Mouse (Mus musculus): Measurements from ENCODE around the gene Ccdc162.

Gene Ccdc162

GRCm38 (mm10) chr10:41543439-41543838, 173.0 kb downstream of the Ccdc162 start:
- no peak for DNase-seq (ENCODE audit: low read depth in 2 of 2, low spot score in 2 of 2)

GRCm38 (mm10) chr10:41542057-41542456, 174.4 kb downstream of the Ccdc162 start:
- DNase-seq (ENCODE audit: low read depth in 2 of 2, low spot score in 2 of 2): no peak

- DNase-seq (ENCODE audit: low read depth in 2 of 2, low spot score in 2 of 2): no peak
These were observed 177.4 kb downstream of the Ccdc162 start for GRCm38 (mm10) chr10:41538986-41539385.

- DNase-seq (ENCODE audit: low read depth in 2 of 2, low spot score in 2 of 2): no peak
These were observed 178.5 kb downstream of the Ccdc162 start for GRCm38 (mm10) chr10:41537983-41538330.

- DNase-seq (ENCODE audit: low read depth in 2 of 2, low spot score in 2 of 2): no peak
These were observed 179.0 kb downstream of the Ccdc162 start for GRCm38 (mm10) chr10:41537226-41537982.

GRCm38 (mm10) chr10:41536714-41537113, 179.7 kb downstream of the Ccdc162 start:
- DNase-seq (ENCODE audit: low read depth in 2 of 2, low spot score in 2 of 2): no peak

GRCm38 (mm10) chr10:41535991-41536390, 180.4 kb downstream of the Ccdc162 start:
- DNase-seq (ENCODE audit: low read depth in 2 of 2, low spot score in 2 of 2): no peak

GRCm38 (mm10) chr10:41529972-41530371, 186.5 kb downstream of the Ccdc162 start:
- DNase-seq (ENCODE audit: low read depth in 2 of 2, low spot score in 2 of 2): peak in 1 of 2 experiments; percentile 33

GRCm38 (mm10) chr10:41525696-41526095, 190.7 kb downstream of the Ccdc162 start:
- no peak for DNase-seq (ENCODE audit: low read depth in 2 of 2, low spot score in 2 of 2)

GRCm38 (mm10) chr10:41523386-41523785, 193.0 kb downstream of the Ccdc162 start:
- DNase-seq (ENCODE audit: low read depth in 2 of 2, low spot score in 2 of 2): no peak

- no peak for DNase-seq (ENCODE audit: low read depth in 2 of 2, low spot score in 2 of 2)
These were observed 196.1 kb downstream of the Ccdc162 start for GRCm38 (mm10) chr10:41520410-41520673.

GRCm38 (mm10) chr10:41519640-41520409, 196.6 kb downstream of the Ccdc162 start:
- peak; percentile 55 to 58 for DNase-seq (ENCODE audit: low read depth in 2 of 2, low spot score in 2 of 2)

GRCm38 (mm10) chr10:41518981-41519618, 197.3 kb downstream of the Ccdc162 start, which contains the start of gene Cd164:
Cd164 (plus strand) TSS chr10:41519414.
- DNase-seq (ENCODE audit: low read depth in 2 of 2, low spot score in 2 of 2): peak; percentile 88 to 90

- peak; percentile 75 to 79 for DNase-seq (ENCODE audit: low read depth in 2 of 2, low spot score in 2 of 2)
These were observed 197.9 kb downstream of the Ccdc162 start for GRCm38 (mm10) chr10:41518508-41518980.

GRCm38 (mm10) chr10:41514921-41515320, 201.5 kb downstream of the Ccdc162 start:
- no peak for DNase-seq (ENCODE audit: low read depth in 2 of 2, low spot score in 2 of 2)

- DNase-seq (ENCODE audit: low read depth in 2 of 2, low spot score in 2 of 2): no peak
These were observed 202.1 kb downstream of the Ccdc162 start for GRCm38 (mm10) chr10:41514301-41514700.

GRCm38 (mm10) chr10:41509160-41509559, 207.3 kb downstream of the Ccdc162 start:
- no peak for DNase-seq (ENCODE audit: low read depth in 2 of 2, low spot score in 2 of 2)

- DNase-seq (ENCODE audit: low read depth in 2 of 2, low spot score in 2 of 2): peak; percentile 43 to 62
These were observed 211.0 kb downstream of the Ccdc162 start for GRCm38 (mm10) chr10:41505446-41505845.

GRCm38 (mm10) chr10:41504996-41505395, 211.4 kb downstream of the Ccdc162 start:
- DNase-seq (ENCODE audit: low read depth in 2 of 2, low spot score in 2 of 2): no peak

GRCm38 (mm10) chr10:41500941-41501340, 215.5 kb downstream of the Ccdc162 start:
- no peak for DNase-seq (ENCODE audit: low read depth in 2 of 2, low spot score in 2 of 2)

GRCm38 (mm10) chr10:41491111-41491510, 225.3 kb downstream of the Ccdc162 start:
- no peak for DNase-seq (ENCODE audit: low read depth in 2 of 2, low spot score in 2 of 2)

- DNase-seq (ENCODE audit: low read depth in 2 of 2, low spot score in 2 of 2): no peak
These were observed 225.9 kb downstream of the Ccdc162 start for GRCm38 (mm10) chr10:41490518-41490873.

Measured in CD8-positive naive resting alpha-beta T cell, adult 2 months (primary cell).